Mouse (Mus musculus): Measurements from ENCODE around the gene Rdm1. TPM values are rescaled to one million over a fixed set of nuclear protein-coding genes. Genes with fewer than 3 reads are reported as not detected.
A peak's percentile ranks its signal among the peaks of the same experiment; 100 is the strongest.

The Rdm1 gene
- total RNA-seq, 2 experiments from 2014 or later: 24.0 to 31.6 TPM

GRCm38 (mm10) chr11:101657528-101657885 lies 30.5 kb downstream of the Rdm1 start:
- DNase-seq: peak in 1 of 2 experiments; percentile 22

GRCm38 (mm10) chr11:101657886-101658750 lies 31.1 kb downstream of the Rdm1 start:
- peak; percentile 85 to 86 for DNase-seq

- peak; percentile 56 to 73 for DNase-seq
These were observed 32.0 kb downstream of the Rdm1 start for GRCm38 (mm10) chr11:101658751-101659558.

GRCm38 (mm10) chr11:101661191-101661590 lies 34.2 kb downstream of the Rdm1 start:
- DNase-seq: no peak

GRCm38 (mm10) chr11:101661786-101662185 lies 34.8 kb downstream of the Rdm1 start:
- DNase-seq: no peak

GRCm38 (mm10) chr11:101663229-101664027 lies 36.4 kb downstream of the Rdm1 start:
- DNase-seq: no peak

- DNase-seq: peak; percentile 97 to 98
These were observed 38.0 kb downstream of the Rdm1 start, which contains the start of gene Arl4d for GRCm38 (mm10) chr11:101664825-101665635. Gene Arl4d, plus strand, starts transcription at chr11:101665541.

GRCm38 (mm10) chr11:101665636-101665992 lies 38.6 kb downstream of the Rdm1 start:
- DNase-seq: no peak

GRCm38 (mm10) chr11:101666626-101667345 lies 39.8 kb downstream of the Rdm1 start:
- DNase-seq: peak; percentile 24 to 51

- DNase-seq: peak; percentile 81 to 82
These were observed 41.0 kb downstream of the Rdm1 start for GRCm38 (mm10) chr11:101667871-101668532.

GRCm38 (mm10) chr11:101668546-101669261 lies 41.7 kb downstream of the Rdm1 start:
- peak; percentile 65 to 70 for DNase-seq

- DNase-seq: no peak
These were observed 43.3 kb downstream of the Rdm1 start for GRCm38 (mm10) chr11:101670334-101670733.

- no peak for DNase-seq
These were observed 44.3 kb downstream of the Rdm1 start for GRCm38 (mm10) chr11:101671255-101671654.

- DNase-seq: peak in 1 of 2 experiments; percentile 31
These were observed 46.1 kb downstream of the Rdm1 start for GRCm38 (mm10) chr11:101673010-101673642.

GRCm38 (mm10) chr11:101674106-101674505 lies 47.1 kb downstream of the Rdm1 start:
- no peak for DNase-seq

- DNase-seq: no peak
These were observed 48.4 kb downstream of the Rdm1 start for GRCm38 (mm10) chr11:101675349-101675748.

GRCm38 (mm10) chr11:101677655-101678054 lies 50.7 kb downstream of the Rdm1 start:
- no peak for DNase-seq

GRCm38 (mm10) chr11:101678770-101679169 lies 51.8 kb downstream of the Rdm1 start:
- no peak for DNase-seq

GRCm38 (mm10) chr11:101679907-101680306 lies 52.9 kb downstream of the Rdm1 start:
- no peak for DNase-seq

All from adrenal gland, postnatal 36 days (tissue).